Mouse (Mus musculus): ENCODE data around the gene Dpyd. TPM values are rescaled to one million over a fixed set of nuclear protein-coding genes. Genes with fewer than 3 reads are reported as not detected.
A peak's percentile ranks its signal among the peaks of the same experiment; 100 is the strongest.

The Dpyd gene
- polyA plus RNA-seq, 1 experiment = 0.57 TPM

- H3K27ac ChIP-seq (ENCODE audit: insufficient read depth, low read length) = no peak overlapping the region
- no peaks in the 10 kb centered on the region for H3K27me3 ChIP-seq (ENCODE audit: control insufficient read depth, insufficient read depth, low read length, poor library complexity, severe bottlenecking)
- H3K4me1 ChIP-seq (ENCODE audit: control insufficient read depth, insufficient read depth, low read length) = no peaks in the 10 kb centered on the region
- no peaks in the 10 kb centered on the region for H3K9me3 ChIP-seq (replicated peaks; ENCODE audit: control insufficient read depth, insufficient read depth, low read length, poor library complexity, severe bottlenecking)
- peak overlapping the region; percentile 65 for H3K4me3 ChIP-seq (ENCODE audit: low read depth, low read length)
- TF ChIP-seq EP300 (IDR thresholded peaks at IDR 0.05; ENCODE audit: insufficient read depth, low read depth, low read length) = no peak
- TF ChIP-seq CTCF (IDR thresholded peaks at IDR 0.05; ENCODE audit: low read depth, low read length) = no peak
- TF ChIP-seq POLR2A (IDR thresholded peaks at IDR 0.05; ENCODE audit: insufficient read depth, low read length) = no peak
- no peaks in the 10 kb centered on the region for H3K36me3 ChIP-seq (ENCODE audit: control insufficient read depth, insufficient read depth, low read length, poor library complexity, severe bottlenecking)
- H3K9ac ChIP-seq (ENCODE audit: low read depth, poor library complexity, severe bottlenecking) = peak overlapping the region; percentile 73
Measured at GRCm38 (mm10) chr3:118562311-118562671, 362 bp downstream of the Dpyd start.

- no peaks in the 10 kb centered on the region for H3K9me3 ChIP-seq (replicated peaks; ENCODE audit: control insufficient read depth, insufficient read depth, low read length, poor library complexity, severe bottlenecking)
- H3K4me1 ChIP-seq (ENCODE audit: control insufficient read depth, insufficient read depth, low read length) = no peaks in the 10 kb centered on the region
- H3K27me3 ChIP-seq (ENCODE audit: control insufficient read depth, insufficient read depth, low read length, poor library complexity, severe bottlenecking) = no peaks in the 10 kb centered on the region
- TF ChIP-seq EP300 (IDR thresholded peaks at IDR 0.05; ENCODE audit: insufficient read depth, low read depth, low read length) (no peak), POLR2A (IDR thresholded peaks at IDR 0.05; ENCODE audit: insufficient read depth, low read length) (no peak), CTCF (IDR thresholded peaks at IDR 0.05; ENCODE audit: low read depth, low read length) (no peak)
- H3K36me3 ChIP-seq (ENCODE audit: control insufficient read depth, insufficient read depth, low read length, poor library complexity, severe bottlenecking) = no peaks in the 10 kb centered on the region
- no peak overlapping the region for H3K4me3 ChIP-seq (ENCODE audit: low read depth, low read length)
- H3K9ac ChIP-seq (ENCODE audit: low read depth, poor library complexity, severe bottlenecking) = no peak overlapping the region
- no peak overlapping the region for H3K27ac ChIP-seq (ENCODE audit: insufficient read depth, low read length)
Measured at GRCm38 (mm10) chr3:118566779-118567178, 4.8 kb downstream of the Dpyd start.

- Histone ChIP-seq H3K36me3 (ENCODE audit: control insufficient read depth, insufficient read depth, low read length, poor library complexity, severe bottlenecking) (no peaks in the 10 kb centered on the region), H3K4me3 (ENCODE audit: low read depth, low read length) (no peak overlapping the region), H3K9ac (ENCODE audit: low read depth, poor library complexity, severe bottlenecking) (no peak overlapping the region), H3K27me3 (ENCODE audit: control insufficient read depth, insufficient read depth, low read length, poor library complexity, severe bottlenecking) (no peaks in the 10 kb centered on the region), H3K4me1 (ENCODE audit: control insufficient read depth, insufficient read depth, low read length) (no peaks in the 10 kb centered on the region), H3K27ac (ENCODE audit: insufficient read depth, low read length) (no peak overlapping the region), H3K9me3 (replicated peaks; ENCODE audit: control insufficient read depth, insufficient read depth, low read length, poor library complexity, severe bottlenecking) (no peaks in the 10 kb centered on the region)
- no peak for TF ChIP-seq CTCF (IDR thresholded peaks at IDR 0.05; ENCODE audit: low read depth, low read length)
- no peak for TF ChIP-seq EP300 (IDR thresholded peaks at IDR 0.05; ENCODE audit: insufficient read depth, low read depth, low read length)
- no peak for TF ChIP-seq POLR2A (IDR thresholded peaks at IDR 0.05; ENCODE audit: insufficient read depth, low read length)
Measured at GRCm38 (mm10) chr3:118570197-118570596, 8.3 kb downstream of the Dpyd start.

DNA sequence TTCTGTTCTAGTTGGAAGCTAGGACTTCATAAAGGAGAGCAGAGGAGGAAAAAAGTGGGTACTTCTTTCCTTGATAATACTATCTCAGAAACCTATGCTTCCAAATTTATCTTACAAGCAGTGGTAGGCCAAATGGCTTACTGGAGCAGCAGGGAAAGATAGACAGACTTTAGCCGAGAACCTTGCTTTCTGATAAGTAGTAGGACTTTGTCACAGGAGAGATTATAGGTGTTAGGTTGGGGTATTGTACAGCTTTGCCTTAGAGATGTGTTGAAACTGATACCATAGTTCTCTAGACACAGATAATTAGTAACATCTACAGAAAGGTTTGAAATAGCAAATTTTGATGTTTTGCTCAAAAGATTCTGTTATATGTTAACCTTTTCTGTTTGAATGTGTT is 28.6 kb downstream of the Dpyd start:
- Histone ChIP-seq H3K9me3 (replicated peaks; ENCODE audit: control insufficient read depth, insufficient read depth, low read length, poor library complexity, severe bottlenecking) (no peaks in the 10 kb centered on the region), H3K4me1 (ENCODE audit: control insufficient read depth, insufficient read depth, low read length) (no peaks in the 10 kb centered on the region), H3K9ac (ENCODE audit: low read depth, poor library complexity, severe bottlenecking) (no peak overlapping the region), H3K27ac (ENCODE audit: insufficient read depth, low read length) (no peak overlapping the region), H3K36me3 (ENCODE audit: control insufficient read depth, insufficient read depth, low read length, poor library complexity, severe bottlenecking) (no peaks in the 10 kb centered on the region), H3K27me3 (ENCODE audit: control insufficient read depth, insufficient read depth, low read length, poor library complexity, severe bottlenecking) (no peaks in the 10 kb centered on the region), H3K4me3 (ENCODE audit: low read depth, low read length) (no peak overlapping the region)
- TF ChIP-seq POLR2A (IDR thresholded peaks at IDR 0.05; ENCODE audit: insufficient read depth, low read length) (no peak), EP300 (IDR thresholded peaks at IDR 0.05; ENCODE audit: insufficient read depth, low read depth, low read length) (no peak), CTCF (IDR thresholded peaks at IDR 0.05; ENCODE audit: low read depth, low read length) (no peak)

DNA sequence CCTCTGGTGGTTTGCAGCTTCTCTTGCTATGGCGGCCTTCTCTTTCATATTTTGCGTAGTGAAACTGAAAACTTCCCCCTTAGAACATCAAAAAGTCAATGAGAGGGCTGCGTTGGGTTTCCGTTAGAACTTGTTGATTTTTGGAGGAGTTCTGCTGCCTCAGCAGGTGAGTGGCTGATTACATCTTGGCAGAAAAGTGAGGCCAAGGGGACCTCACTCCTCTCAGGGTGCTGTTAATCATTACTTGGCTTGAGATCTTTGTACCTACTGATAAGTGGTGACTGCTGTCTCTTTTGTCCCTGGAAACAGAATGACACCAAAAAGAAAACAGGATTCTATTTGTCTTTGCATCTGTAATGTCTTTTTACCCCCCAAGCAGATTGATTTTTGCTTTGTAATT is 32.9 kb downstream of the Dpyd start:
- H3K36me3 ChIP-seq (ENCODE audit: control insufficient read depth, insufficient read depth, low read length, poor library complexity, severe bottlenecking) = no peaks in the 10 kb centered on the region
- H3K27ac ChIP-seq (ENCODE audit: insufficient read depth, low read length) = no peak overlapping the region
- H3K4me1 ChIP-seq (ENCODE audit: control insufficient read depth, insufficient read depth, low read length) = no peaks in the 10 kb centered on the region
- TF ChIP-seq CTCF (IDR thresholded peaks at IDR 0.05; ENCODE audit: low read depth, low read length) = no peak
- TF ChIP-seq POLR2A (IDR thresholded peaks at IDR 0.05; ENCODE audit: insufficient read depth, low read length) = no peak
- no peak for TF ChIP-seq EP300 (IDR thresholded peaks at IDR 0.05; ENCODE audit: insufficient read depth, low read depth, low read length)
- no peak overlapping the region for H3K4me3 ChIP-seq (ENCODE audit: low read depth, low read length)
- H3K27me3 ChIP-seq (ENCODE audit: control insufficient read depth, insufficient read depth, low read length, poor library complexity, severe bottlenecking) = no peaks in the 10 kb centered on the region
- no peaks in the 10 kb centered on the region for H3K9me3 ChIP-seq (replicated peaks; ENCODE audit: control insufficient read depth, insufficient read depth, low read length, poor library complexity, severe bottlenecking)
- H3K9ac ChIP-seq (ENCODE audit: low read depth, poor library complexity, severe bottlenecking) = no peak overlapping the region

DNA sequence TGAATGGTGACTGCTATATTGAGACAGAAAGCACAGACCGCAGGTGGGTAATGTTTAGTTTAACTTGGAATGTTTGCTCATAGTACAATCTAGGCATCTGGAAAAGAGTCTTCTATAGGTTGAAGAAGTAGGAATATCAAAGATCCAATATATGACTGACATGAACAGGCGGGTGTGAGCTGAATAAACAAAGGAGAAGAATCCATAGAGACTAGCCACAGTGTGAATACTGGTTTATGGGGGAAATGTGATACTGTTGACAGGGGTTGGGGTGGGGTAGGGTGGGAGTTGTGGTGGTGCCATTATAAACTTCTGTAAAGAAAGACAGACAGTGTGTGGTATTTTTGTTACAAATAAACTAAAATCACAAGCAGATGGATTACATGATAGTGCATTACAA is 33.8 kb downstream of the Dpyd start:
- H3K9ac ChIP-seq (ENCODE audit: low read depth, poor library complexity, severe bottlenecking) = no peak overlapping the region
- TF ChIP-seq CTCF (IDR thresholded peaks at IDR 0.05; ENCODE audit: low read depth, low read length) = no peak
- TF ChIP-seq EP300 (IDR thresholded peaks at IDR 0.05; ENCODE audit: insufficient read depth, low read depth, low read length) = no peak
- H3K9me3 ChIP-seq (replicated peaks; ENCODE audit: control insufficient read depth, insufficient read depth, low read length, poor library complexity, severe bottlenecking) = no peaks in the 10 kb centered on the region
- no peaks in the 10 kb centered on the region for H3K4me1 ChIP-seq (ENCODE audit: control insufficient read depth, insufficient read depth, low read length)
- no peaks in the 10 kb centered on the region for H3K27me3 ChIP-seq (ENCODE audit: control insufficient read depth, insufficient read depth, low read length, poor library complexity, severe bottlenecking)
- no peaks in the 10 kb centered on the region for H3K36me3 ChIP-seq (ENCODE audit: control insufficient read depth, insufficient read depth, low read length, poor library complexity, severe bottlenecking)
- H3K27ac ChIP-seq (ENCODE audit: insufficient read depth, low read length) = no peak overlapping the region
- no peak overlapping the region for H3K4me3 ChIP-seq (ENCODE audit: low read depth, low read length)
